Mouse (Mus musculus): Measurements from ENCODE around the gene Pamr1.
A peak's percentile ranks its signal among the peaks of the same experiment; 100 is the strongest.

The Pamr1 gene

DNA sequence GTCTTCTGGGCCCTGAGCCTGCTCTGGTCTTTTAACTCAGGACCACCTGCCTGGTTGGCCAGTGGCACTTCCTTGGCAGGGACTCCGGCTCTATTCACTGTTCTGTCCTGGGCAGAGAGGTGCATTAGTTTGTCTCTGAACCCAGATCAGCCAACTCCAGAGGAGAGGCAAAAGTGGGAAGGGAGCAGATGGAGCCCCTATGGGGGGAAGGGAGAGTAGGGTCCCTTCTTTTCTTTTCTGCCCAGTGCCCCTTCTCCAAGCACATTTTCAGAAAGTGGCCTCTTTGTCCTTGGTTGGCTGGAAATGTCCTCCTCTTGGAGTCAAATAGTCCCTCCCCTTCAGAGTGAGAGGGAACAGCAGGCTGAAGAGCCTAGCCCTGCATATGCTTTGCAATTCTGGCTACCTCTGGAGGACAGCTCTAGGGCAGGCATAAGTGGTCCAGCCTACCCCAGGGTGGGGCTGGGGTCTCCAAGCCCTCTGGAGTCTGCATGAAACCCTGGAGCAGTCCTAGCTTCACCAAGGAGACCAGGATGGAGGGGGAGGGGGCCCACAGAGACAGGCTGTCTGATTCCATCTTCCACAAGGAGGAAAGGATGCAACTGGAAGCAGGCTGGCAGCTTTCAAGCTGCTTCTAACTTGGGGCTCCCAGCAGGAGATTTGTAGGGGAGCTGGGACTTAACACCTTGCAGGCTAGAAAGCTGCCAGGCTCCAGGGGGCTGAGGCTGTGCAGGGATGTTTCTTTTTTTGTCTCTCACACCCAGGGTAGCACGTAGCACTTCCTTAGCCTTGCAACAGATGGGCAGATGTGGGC, 49.3 kb downstream of the Pamr1 start:
- no peak for DNase-seq (ENCODE audit: low read depth, low spot score)

DNA sequence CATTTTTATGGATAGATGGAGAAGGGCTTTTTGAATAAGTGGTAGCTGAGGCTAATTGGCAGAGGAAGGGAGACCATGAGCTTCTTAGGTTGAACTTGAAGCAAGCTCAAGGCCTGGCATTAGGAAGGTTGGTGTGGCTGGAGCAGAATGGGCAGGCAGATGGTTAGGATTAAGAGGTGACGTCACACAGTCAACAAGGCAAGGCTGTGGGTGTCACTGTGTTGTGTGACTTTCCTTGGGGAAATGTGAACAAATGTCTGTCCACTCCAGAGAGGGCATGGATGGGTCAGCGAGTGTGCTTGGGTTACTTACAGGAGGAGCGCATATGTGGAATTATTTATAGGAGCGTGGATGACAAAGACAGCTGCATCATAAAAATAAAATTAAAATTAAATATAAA, 50.7 kb downstream of the Pamr1 start:
- DNase-seq (ENCODE audit: low read depth, low spot score) = no peak

DNA sequence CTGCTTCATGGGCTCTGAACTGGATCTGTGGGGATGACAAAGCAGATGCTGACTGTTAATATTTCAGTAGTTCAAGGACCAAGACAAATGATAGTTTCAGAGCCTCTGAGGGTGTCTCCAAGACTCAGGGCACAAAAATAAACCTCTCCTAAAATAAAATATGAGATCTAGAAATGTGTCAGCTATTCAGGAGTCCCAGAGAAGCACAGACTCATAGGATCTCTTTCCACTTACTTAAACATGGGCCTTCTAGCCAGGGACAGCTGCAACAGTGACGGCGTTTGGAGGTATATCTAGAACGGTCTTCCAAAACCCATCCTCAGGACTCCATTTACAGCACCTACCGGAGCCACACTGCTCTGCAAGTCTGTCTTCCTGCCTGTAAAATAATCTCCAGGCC, 60.7 kb downstream of the Pamr1 start:
- DNase-seq (ENCODE audit: low read depth, low spot score) = no peak

DNA sequence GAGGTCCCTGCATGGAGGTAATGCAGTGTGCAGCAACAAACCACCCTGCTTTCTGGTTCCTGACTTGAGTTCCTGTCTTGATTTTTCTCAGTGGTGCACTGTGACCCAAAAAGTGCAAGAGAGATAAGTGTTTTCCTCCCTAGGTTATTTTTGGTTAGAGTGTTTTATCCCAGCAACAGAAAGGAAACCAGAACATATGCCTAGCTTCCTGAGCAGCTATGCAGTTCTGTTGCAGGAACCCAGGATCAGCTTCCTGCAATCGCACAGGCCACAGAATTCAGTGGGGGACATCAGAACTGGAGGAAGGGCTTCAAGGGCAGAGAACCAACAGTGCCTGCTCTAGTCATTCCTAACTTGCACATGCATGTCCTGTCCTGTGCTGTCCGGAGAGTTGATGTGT, 66.8 kb downstream of the Pamr1 start:
- no peak for DNase-seq (ENCODE audit: low read depth, low spot score)

DNA sequence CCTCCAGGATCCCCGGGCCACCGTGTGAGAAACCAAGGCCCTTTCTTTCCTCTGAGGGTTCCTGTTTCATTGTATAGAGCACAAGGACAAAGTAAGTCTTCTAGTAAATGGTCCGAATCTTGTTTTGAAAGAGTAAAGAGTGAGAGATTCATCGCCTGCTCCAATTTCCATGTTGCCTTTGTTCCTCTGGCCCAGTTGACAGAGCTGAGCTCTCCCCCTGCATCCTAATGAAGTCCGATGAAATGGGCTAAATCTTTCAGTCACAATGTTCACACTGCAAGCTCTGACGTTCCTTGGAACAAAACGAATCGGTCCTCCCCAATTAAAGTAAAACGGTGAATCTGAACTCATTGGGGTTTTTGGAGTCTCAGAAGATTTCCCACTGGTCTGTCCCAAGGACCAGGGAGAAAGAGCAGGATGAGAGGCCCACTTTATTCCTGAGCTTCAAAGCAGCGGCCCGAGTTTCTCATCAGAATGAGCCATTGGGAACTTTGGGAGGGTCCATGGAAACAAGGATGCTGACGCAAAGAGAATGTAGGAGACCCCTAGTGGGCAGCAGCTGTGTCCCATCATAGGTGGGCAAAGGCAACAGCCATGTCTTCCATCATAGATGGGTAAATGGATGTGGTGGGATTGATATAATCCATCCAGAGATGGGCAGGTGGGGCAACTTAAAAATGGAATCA, 71.1 kb downstream of the Pamr1 start:
- no peak for DNase-seq (ENCODE audit: low read depth, low spot score)

DNA sequence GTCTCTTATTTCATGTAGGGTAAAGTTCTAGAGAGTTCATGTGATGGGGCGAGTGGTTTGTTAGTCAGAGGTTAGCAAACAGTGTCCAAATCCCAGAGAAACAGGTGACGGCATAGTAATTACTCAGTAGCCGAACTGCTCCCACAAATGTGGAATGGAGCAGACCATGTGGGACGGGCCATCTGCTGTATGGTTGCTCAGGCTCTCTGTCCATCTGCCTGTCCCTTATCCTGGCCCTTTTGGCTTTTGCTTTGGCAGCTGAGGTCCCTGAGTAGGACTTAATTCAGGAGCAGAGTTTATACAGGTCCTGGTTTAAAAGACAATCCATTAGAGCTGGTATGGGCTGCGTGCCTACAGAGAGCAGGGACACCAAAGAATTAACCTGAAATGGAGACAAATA, 72.4 kb downstream of the Pamr1 start:
- DNase-seq (ENCODE audit: low read depth, low spot score) = no peak

DNA sequence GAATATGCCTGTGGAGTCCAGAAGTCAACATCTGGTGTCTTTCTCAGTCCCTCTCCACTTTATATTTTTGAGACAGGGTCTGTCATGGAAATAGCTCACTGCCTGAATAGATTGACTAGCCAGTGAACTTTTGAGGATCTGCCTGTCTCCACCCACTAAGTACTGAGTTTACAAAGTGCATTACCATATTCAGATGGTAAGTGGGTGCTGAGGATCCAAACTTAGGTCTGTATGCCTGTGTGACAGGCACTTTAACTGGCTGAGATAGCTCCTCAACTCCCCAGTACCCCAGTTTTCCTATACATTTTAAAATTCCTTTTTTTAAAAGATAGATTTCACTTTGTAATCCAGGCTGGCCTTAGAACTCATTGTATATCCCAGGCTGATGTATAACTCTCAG, 73.1 kb downstream of the Pamr1 start:
- no peak for DNase-seq (ENCODE audit: low read depth, low spot score)

DNA sequence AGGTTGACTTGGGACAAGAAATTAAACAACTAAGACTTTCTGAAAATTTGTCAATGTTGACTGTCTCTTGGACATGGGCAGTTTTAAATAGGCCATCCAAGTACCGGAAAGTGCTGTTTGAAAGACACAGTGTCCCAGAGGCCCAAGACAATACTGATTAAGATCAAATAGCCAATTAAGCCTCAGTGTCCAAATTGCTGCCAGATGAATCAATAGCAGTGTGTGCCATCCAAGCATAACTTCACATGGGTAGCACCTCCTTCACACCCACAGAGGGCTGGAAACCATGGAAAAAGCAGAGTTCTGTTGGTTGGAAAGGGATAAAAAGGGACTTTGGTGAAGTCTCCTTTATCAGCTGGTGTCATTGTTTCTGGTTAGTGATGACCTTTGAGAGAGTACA, 74.7 kb downstream of the Pamr1 start:
- no peak for DNase-seq (ENCODE audit: low read depth, low spot score)

DNA sequence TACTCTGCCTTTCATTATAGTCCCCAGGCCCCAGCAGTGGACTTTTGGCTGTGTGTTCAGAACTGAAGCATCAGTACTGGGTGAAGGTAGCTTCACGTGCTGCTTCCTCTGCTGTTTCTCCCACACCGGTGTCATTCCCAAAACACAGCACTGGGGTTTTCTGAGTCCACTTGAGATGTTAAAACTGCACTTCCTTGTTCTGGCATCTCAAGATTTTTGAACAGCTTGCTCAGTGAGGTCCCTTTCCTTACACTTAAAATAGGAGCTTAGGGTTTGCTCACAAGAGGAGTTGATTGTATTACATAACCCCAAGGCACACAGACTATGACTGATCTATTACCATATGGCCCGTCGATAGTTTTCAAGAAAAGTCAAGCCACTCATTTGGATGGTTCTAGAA, 82.5 kb downstream of the Pamr1 start:
- DNase-seq (ENCODE audit: low read depth, low spot score) = no peak

DNA sequence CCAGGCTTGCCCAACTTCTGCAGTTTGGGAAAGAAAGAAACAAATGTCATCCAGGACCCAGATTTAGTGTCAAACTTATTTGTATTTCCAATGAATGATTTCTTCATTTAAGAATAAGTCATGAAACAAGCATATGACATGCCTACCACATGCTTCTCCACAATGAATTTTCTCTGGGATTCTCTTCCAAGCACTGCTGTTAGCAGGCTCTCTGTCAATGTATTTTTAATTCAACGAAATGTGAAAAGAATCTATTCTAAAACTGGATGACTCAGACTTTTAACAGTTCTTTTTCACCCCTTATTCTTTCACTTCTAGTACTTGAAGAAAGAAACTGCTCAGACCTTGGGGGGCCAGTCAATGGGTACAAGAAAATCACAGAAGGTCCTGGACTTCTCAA, 84.2 kb downstream of the Pamr1 start:
- no peak for DNase-seq (ENCODE audit: low read depth, low spot score)

DNA sequence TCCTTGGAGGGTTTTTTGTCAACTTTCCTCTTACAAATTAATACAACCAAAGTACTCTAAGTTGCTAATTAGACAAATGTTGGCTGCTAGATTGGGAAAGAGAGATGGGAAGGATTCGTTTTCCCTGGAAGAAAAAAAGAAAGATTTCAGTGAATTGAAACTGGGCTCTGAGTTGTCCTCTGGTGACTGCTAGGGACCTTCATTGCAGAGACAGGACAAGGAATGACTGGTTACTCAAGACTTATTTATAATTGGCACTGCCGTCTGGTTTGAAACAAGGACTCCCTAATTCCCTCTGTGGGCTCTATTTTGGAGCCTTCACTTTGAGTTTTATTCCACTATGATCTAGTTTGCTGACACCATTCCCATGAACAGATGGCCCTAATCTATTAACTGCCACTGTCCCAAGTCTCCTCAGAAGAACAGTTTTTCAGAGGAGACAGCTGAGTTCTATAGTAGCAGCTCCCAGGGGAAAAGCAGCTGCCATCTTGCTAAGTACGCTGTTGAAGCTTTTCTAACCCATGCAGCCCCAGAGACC, 85.8 kb downstream of the Pamr1 start:
- no peak for DNase-seq (ENCODE audit: low read depth, low spot score)

DNA sequence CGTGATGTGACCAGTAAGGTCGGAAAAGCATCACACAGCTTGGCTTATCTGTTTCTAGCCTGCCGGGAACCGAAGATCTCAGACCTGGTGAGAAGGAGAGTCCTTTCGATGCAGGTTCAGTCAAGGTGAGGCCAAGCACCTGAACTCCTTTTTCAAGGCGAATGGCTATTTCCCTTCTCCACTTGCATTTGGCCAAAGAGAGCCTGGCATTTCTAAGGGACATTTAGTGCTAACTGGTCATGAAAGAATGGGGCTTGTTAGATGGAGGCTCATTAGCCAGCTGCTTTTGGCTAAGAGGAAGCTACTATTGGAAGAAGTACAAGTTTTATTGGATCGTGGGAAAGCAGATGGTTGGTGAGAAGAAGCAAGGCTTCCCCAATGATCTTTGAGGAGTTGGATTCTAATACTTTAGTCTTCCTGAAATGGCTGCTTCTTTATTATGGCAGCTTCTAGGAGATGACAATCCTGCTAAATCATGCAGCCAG, 86.3 kb downstream of the Pamr1 start:
- DNase-seq (ENCODE audit: low read depth, low spot score) = no peak

DNA sequence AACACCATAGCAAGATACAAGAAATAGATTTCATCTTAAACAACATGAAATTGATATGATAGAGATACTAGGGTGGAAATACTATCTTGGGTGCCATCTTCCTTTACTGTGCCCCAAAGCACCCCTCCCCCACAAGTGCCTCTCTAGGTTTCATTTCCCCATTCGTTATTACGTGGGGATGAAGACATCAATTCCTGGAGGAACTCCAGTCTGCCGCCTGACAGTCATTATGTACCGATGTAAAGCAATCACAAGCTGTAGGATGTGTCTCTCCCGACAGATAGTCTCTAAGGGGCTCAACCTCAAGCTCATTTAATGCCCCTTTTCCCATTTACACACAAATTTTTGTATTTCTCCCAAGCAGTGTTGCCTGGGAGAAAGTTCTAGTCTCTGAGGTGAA, 88.3 kb downstream of the Pamr1 start:
- no peak for DNase-seq (ENCODE audit: low read depth, low spot score)

DNA sequence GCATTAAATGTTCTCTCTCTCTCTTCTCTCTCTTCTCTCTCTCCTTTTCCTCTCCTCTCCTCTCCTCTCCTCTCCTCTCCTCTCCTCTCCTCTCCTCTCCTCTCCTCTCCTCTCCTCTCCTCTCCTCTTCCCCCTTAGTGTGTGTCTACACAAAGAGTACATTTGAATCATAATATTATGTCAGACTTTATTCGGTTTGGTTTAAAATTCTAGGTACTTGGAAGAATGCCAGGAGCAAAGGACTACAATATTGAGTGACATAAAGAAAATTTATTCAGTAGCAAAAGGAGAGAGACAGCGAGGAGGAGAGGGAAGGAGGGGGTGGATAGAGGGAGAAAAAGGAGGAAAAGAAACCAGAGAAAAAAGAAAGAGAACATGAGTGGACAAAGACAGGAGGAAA, 88.9 kb downstream of the Pamr1 start:
- DNase-seq (ENCODE audit: low read depth, low spot score) = no peak

DNA sequence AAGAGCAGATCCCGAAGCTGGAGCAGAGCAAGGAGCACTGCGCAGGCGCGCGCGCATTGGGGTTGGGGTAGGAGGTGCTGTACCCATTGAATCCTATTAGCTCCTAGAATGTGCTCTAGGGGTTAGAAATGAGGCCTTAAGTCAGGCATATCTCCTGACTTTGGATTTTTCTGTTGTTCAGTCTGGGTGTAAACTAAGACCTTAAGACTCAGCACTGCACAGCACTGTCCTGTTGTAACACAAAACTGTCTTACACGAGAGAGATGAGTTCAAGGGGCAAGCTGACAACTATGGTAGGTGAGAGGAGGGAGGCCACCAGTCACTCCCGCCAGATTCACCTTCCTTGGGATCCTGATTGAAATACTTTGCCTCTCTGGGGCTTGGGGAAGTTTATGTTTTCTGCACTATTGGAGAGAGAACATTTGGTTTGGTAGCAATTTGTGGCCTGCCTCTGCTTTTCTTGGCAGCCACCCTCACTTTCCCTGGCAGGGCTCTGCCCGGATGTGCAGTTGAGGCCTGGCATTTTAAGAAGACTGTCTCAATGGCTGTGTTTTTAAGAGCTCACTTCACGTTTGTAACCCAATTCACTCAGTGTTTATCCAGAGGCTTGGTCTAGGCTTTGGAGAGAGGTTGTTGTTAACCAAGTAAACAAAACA, 99.2 kb downstream of the Pamr1 start:
- DNase-seq (ENCODE audit: low read depth, low spot score) = no peak

DNA sequence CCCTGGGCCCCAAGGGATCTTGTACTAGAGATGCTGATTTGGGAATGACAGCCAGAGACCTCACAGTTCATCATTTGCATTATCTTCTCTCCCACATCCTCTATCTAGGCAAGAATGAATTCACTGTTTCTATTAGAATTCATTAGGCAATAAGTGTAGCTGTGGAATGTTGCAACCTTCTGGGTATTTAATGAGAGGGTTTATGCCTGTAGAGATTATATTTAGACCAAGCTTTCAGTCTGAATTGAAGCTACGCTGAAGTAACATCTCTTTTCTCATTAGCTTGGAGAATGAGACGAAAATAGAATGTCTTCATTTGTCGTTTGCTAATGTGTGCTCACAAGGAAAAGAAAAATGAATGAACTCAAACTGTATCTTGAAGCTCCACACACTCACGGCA, 100.5 kb downstream of the Pamr1 start:
- no peak for DNase-seq (ENCODE audit: low read depth, low spot score)

DNA sequence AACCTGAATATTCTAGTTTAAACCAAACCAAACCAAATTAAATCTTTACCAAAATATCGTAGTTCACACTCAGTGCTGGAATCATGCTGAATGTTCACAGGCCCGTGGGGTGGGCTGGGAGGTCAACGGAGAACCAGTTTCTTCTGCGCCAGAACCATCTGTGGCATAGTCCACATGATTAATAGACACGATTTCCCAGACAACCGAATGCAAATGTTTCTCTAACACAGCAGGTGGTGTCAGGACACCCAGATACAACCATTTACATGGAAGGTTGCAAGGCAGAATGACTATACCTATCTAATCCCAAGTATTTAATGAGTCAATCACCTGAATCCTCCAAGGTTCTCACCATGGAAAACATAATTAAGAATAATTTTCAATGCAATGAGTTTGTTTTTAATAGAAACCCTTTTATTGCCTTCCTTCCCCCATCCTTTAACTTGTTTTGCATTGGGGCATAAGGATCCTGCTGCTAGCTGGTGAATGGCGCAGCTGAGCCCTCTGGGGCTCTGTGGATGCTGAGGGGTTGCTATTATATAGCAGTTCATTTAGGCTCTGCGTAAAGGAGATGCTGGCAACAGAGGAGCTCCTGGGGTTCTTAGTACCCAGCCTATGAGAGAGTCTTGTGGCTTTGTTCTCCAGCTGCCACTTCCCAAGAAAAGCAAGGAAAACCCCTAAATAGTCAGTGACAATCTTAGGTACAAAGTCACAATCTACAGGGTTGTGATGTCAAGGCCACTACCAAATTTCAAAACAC, 106.3 kb downstream of the Pamr1 start:
- DNase-seq (ENCODE audit: low read depth, low spot score) = no peak

DNA sequence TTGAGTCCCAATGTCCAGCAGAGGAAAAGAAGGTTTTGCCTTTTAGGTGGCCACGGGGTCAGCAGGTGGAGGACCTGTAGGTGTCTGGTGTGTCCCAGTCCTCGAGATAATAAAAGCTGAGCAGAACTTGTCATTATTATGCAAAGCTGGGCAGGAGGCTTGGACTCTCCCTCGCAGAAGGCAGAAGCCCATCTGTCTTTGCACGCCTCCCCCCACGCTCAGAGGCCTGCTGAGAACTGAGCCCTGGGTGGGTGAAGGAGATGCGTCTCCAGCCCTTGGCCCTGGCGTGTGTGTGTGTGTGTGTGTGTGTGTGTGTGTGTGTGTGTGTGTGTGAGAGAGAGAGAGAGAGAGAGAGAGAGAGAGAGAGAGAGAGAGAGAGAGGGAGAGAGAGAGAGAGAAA, 107.9 kb downstream of the Pamr1 start:
- DNase-seq (ENCODE audit: low read depth, low spot score) = no peak

DNA sequence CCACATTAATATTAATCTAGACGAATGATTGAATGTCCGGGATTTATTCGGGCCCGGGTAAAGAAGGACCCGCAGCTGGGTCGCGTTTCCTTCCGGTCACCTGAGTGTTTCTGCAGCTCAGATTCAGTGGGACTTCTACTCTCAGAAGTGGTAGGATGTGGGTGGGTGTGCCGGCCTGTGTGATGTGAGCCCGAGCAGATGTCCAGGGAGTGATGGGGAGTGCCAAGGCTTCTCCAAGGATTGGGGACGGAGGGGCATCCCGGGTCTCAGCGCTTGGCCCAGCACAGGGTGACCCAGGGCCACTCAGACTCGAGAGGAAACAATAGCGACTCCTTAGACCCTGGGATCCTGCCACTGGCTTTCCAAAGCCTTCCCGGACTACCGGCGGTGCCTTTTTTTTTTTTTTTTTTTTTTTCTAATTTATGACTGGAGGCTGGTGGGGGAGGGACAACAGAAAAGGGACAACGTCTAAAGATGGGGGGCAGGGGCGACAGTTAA, 108.4 kb downstream of the Pamr1 start, which contains the start of gene Slc1a2:
Slc1a2 (plus strand) TSS at position 497 of the 498 bp plus-strand sequence.
- DNase-seq (ENCODE audit: low read depth, low spot score) = no peak

DNA sequence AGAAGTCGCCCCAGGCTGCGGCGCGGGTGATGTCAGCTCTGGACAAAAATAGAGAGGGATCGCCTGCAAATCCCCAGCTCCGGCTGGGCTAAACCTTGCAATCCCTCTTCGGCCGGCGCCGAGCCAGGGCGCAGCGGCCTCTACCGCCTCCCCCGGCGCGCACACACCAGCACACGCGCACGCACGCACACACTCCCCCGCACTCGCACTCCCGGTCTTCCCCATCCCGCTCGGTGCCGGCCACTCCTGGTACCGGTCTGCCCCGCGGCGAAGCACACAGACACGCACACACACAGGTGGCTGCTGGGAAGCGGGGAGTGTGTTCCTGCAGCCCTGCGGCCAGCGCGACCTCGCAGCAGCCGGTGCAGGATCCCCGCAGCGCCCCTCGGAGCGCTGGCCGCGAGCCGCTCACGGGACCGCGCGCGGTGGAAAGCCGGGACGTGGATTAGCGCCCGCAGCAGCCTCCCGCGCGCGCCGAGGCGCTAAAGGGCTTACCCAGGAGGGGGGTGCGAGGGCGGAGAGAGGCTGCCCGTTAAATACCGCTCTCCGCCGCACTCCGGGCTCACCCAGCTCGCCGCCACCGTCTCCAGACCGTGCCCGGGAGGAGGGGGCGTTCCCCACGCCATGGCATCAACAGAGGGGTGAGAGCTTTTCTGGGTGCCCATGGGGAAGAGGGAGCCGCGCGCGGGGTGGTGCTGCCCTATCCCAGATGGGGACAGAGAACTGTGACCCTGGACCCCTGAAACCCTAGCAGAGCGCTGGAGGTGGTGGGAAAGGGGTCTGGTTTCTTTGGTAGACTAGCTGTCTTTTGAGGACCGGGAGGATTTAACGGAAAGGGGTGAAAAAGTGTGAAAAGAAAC, 109.1 kb downstream of the Pamr1 start:
- peak; percentile 49 for DNase-seq (ENCODE audit: low read depth, low spot score)

DNA sequence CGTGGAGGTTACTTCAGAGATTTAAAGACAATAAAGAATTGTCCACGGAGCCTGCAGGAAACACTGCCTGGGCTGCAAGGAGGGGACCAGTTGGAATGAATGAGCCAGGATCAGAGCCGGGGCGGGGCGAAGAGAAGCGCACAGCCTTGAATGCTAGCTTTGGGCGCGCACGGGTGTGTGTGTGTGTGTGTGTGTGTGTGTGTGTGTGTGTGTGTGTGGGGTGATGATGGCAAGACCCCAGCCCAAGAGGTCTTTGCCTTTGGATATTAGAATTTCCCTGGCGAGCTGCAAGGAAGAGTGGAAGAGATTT, 109.7 kb downstream of the Pamr1 start:
- no peak for DNase-seq (ENCODE audit: low read depth, low spot score)
